Mouse (Mus musculus): ENCODE data around the gene Csf3r. TPM values are rescaled to one million over a fixed set of nuclear protein-coding genes. Genes with fewer than 3 reads are reported as not detected.

Csf3r gene
- 1.3 and 3.0 TPM in 2 replicates for polyA plus RNA-seq (2012; rRNA removed; ENCODE audit: low replicate concordance)

DNA sequence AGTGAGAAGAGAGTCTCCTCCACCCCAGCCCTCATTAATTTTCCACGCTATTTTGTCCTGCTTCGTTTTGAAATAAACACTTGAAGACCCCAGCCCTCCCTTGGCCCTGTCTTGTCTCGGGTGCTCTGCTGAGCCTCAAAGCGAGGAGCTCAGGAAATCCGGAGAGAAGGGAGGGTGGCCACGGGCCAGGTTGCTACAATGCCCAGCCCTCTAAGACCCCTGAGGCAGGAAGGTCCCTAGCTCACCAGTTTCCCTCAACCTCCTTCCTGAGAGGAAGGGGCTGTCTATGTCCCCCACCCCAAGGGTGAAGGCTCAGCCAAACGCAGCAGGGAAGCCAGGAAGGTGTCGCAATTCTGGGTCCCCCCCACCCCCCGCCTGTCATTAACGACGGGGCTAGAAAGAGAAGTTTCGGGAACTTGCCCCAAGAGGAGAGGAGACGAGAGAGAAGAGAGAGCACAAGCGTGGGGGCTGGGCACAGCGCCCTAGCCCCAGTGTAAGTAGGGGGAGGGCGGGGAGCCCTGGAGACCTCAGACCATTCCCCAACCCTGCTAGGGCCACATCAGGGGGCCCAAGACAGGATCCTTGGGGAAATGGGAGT lies at the start of gene Csf3r:
Gene Csf3r, plus strand, starts transcription at position 248 of the 598 bp plus-strand sequence.

DNA sequence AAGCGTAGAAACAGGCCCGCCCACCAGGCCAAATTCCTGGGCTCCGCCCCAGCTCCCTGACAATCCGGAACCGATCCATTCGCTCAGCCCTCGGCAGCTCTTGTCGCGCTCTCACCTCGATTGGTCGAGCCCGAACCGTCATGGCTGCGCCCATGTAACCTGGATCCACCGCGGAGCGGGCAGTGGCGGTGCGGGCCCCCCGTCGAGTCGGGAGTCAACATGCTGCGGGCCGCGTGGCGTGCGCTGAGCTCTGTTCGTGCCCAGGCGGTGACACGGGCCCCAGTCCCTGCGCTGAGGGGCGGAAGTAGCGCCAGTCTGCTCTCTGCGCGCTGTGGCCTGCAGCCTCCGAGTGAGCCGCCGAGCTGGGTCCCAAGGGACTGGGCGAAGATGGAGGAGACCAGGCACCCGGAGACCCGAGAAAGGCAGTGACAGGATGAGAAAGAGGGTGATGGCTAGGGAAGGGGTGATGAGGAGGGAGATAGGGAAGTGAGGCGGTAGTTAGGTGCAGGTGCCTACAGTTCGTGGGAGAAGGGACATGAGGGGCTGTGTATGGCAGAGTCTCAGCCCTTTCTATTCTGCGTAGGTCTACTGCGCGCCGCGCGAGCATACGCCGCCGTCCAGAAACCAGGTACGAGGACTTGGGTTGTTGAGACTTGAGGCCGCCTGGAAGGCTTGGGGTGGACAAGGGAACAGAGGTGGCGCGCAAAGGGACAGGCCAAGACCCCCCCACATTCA lies 22.7 kb downstream of the Csf3r start, which contains the start of gene Mrps15:
Gene Mrps15, plus strand, starts transcription at position 75 of the 735 bp plus-strand sequence.

DNA sequence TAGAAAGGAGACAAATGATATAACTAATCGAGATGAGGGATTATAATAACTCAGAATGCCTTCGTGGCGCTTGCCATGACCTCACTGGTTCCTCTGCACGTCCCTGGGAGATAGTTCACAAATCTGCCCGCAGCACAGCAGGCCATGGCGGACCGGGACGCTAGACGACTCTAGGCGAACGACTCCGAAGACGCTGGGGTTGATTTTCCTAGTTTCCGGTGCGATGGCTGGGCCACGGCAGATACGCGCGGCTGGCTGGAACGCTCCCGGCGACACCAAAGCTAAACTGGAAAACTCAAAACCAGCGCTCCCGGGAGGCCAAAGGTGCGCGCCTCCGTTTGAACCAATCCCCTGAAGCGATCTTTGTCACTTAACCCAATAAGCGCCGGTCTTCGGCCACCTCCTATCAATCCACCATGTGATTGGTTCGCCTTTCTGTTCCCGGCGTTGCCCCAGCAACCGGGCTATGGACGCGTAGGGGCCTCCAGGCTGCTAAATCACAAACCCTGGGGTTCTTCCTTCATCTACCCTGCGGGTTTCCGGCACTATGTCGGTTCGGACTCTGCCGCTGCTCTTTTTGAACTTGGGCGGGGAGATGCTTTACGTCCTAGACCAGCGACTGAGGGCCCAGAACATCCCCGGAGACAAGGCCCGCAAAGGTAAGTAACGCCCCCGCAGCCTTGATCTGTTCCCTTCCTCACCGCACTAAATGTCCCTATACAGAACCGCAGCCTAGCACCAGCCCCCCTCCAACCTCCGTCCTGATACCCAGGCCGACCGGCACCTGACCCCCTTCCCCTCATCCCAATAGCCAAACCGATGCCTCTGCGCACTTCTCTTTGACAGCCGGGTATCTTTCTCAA lies 34.0 kb downstream of the Csf3r start, which contains the start of gene Oscp1:
Gene Oscp1, plus strand, starts transcription at position 432 of the 863 bp plus-strand sequence.

Other genes with a start within 250 kb of the Csf3r start
- gene Mrps15, start 22.4 kb downstream of the Csf3r start, polyA plus RNA-seq (2012; rRNA removed; ENCODE audit: low replicate concordance): 94.2 and 251 TPM in 2 replicates
- 0.06 and 0.16 TPM in 2 replicates for gene Oscp1, start 34.0 kb downstream of the Csf3r start, polyA plus RNA-seq (2012; rRNA removed; ENCODE audit: low replicate concordance)
- gene Lsm10, start 72.1 kb downstream of the Csf3r start, polyA plus RNA-seq (2012; rRNA removed; ENCODE audit: low replicate concordance): 13.8 and 14.0 TPM in 2 replicates
- 19.5 and 20.3 TPM in 2 replicates for gene Stk40, start 79.4 kb downstream of the Csf3r start, polyA plus RNA-seq (2012; rRNA removed; ENCODE audit: low replicate concordance)
- 42.2 and 53.7 TPM in 2 replicates for gene Eva1b, start 123.2 kb downstream of the Csf3r start, polyA plus RNA-seq (2012; rRNA removed; ENCODE audit: low replicate concordance)
- 8.9 and 10.6 TPM in 2 replicates for gene Sh3d21, start 138.9 kb downstream of the Csf3r start, polyA plus RNA-seq (2012; rRNA removed; ENCODE audit: low replicate concordance)
- 15.3 and 21.8 TPM in 2 replicates for gene Thrap3, start 178.2 kb downstream of the Csf3r start, polyA plus RNA-seq (2012; rRNA removed; ENCODE audit: low replicate concordance)
- 47.9 and 76.3 TPM in 2 replicates for gene Map7d1, start 231.8 kb downstream of the Csf3r start, polyA plus RNA-seq (2012; rRNA removed; ENCODE audit: low replicate concordance)
- gene Trappc3, start 237.8 kb downstream of the Csf3r start, polyA plus RNA-seq (2012; rRNA removed; ENCODE audit: low replicate concordance): 10.5 and 15.4 TPM in 2 replicates

Measured in duodenum, adult 2 months (tissue).